Mouse (Mus musculus) T-cell, adult 2 months (primary cell): Measurements from ENCODE around the gene Acsl6.
"Not testable (repeated sequence)": the region's sequence is repeated elsewhere in the genome, so short reads cannot be mapped to it uniquely, and the experiment has no call there.

ENCODE experiments used
- DNase-seq: peaks from one replicate; pipeline ENCODE4 v3.0.0; 2022; ENCODE audit warnings: low spot score

Gene Acsl6

DNA sequence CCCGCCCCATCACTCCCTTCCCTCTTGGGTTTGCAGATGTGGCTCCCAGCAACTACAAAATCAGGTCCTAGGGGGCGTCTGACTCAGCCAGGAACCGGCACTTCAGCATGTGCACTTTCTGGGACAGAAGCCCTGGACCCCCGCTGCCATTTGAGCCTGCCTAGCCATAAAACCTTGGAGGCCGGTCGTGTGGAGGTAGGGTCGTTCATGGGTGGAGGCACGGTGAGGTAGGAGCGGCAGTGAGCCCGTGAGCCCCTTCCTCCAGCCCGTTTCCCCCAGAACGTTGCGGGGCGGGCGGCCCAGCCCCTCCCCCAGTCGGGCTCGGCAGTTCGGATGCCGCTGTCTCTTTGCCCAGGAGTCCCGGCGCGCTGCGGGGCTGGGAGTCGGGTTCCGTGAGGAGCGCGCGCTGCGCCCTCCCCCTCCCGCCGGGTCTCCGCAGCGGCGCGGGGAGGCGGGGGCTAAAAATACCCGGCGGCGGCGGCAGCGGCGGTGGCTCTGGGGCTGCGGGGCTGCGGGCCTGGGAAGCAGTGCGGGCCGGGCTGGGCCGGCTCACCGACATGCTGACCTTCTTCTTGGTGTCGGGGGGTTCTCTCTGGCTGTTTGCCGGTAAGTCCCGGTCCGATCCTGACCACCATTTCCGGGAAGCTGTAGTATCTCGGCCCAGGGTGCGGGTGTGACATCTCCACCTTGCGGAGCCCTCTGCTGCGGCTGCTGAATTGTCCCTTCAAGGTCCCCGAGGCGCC, at the start of gene Acsl6:
TSS of gene Acsl6 (plus strand) at position 71 of the 743 bp plus-strand sequence.
- peak; percentile 23 for DNase-seq

DNA sequence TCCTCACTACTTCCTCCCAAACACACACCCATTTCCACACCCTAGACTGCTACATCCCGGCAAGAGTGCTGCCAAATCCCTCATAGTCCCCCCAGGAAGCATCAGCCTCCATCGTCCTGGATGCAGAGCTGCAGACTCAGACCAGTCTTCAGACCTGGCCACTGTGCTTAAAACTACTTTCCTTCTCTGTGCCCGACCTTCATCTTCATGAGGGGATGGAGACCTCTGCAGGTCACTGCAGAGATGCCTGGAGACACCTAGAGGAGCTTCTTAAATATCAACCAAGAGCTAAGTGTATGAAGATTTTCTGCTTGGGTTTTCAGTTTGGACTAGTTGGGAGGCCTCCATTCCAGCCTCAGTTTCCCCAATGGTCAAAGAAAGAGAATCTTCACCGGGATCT, 49.5 kb upstream of the Acsl6 start:
- DNase-seq, result peak; percentile 47

DNA sequence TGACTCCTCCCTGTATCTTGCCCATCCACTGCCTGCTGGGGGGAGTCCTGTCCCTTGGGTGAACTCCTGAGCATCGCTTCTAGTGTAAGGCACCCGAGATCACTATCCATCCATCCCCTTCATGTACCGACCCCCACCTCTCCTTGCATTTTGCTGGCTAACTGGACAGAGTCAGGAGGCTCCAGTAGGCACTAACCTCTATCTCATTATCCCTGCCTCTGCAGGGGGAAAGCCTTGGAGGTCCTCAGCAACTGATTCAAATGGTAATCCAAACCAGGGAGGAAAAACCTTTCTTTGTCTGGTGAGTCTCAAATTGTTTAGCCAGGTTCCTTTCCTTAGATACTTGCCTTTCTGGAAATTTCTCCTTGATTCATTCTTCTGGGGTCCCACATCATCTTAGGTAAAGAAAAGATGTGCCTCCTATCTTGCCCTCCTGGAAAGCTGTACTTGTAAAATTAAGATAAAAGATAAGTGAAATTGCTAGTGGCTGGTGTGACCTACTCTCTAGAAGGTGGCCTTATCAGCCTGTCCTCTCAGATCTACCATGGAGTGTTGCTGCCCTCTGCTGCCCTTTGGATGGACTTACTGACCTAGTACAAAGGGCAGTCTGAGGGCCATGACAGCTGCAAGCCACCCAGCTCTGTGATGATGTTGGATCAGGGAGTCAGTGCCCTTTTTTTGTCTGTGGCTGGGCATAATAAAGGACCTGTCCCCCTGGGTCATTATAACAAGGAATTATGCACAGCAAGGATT, 46.8 kb upstream of the Acsl6 start:
- DNase-seq, result peak; percentile 71

DNA sequence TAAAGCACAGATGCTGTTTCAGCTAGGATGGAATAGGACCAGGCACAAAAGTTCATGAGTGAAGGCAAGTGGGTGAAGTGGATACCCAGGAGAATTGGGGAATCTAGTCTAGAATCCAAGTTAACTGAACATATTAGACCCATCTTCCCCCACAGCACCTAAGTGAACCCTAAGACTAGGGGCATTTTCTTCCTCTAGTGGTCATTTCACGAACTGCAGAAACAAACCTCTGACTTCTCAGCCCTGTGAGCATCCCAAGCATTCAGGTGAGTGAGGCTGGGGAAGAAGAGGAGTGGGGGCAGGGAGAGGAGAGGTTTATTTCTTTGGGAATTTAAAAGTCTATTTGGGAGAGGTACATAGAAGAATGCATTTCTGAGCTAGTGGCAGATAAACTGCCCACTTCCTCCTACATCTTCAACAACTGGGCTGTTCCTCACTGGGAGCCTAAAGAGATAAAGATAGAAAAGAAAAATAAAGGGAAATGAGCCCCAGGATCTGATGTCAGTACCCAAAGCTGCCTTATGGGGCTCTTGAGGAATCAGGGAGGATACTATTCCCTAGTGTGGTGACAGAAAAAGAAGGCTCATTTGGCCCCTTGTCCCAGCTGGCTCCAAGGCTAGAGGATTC, 40.1 kb upstream of the Acsl6 start:
- no peak for DNase-seq

DNA sequence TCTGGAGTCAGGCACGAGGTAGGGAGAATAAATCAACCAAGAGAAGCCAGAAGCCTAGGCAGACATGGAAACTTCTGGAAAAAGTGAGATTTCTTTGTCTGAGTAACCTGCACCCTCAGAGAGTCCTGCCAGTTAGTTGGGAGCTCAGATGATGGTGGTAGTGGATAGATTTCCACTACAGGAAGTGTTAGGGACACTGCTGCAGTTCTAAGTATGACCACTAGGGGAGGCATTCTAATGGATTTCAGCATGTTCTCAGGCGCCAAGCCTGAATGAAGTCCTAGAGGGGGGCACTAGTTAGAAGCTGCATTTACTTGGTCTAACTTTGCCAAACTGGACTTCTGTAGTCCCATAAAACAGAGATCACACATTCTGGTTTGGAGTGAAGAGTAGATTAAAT, 39.1 kb upstream of the Acsl6 start:
- DNase-seq, result peak; percentile 57

DNA sequence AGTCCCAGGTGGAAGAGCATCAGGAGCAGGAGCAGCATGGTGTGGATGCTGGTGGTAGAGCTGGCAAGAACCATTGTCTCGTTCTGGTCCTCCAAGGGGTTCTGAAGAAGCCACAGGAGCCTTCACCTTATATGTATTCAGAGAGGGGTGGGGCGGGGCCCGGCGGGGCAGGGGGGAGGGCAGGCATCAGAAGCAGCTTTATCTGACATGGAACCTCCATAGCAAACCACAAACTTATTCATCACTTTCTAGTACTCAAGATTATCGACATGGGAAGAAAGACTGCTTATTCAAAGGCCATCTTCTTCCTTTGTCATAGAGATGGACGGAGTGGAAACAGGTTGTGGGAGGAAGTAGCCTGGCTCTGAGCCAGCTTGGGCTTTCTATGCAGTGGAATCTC, 36.4 kb upstream of the Acsl6 start, which contains the start of gene Il3:
TSS of gene Il3 (minus strand) at position 101 of the 400 bp plus-strand sequence.
- no peak for DNase-seq

DNA sequence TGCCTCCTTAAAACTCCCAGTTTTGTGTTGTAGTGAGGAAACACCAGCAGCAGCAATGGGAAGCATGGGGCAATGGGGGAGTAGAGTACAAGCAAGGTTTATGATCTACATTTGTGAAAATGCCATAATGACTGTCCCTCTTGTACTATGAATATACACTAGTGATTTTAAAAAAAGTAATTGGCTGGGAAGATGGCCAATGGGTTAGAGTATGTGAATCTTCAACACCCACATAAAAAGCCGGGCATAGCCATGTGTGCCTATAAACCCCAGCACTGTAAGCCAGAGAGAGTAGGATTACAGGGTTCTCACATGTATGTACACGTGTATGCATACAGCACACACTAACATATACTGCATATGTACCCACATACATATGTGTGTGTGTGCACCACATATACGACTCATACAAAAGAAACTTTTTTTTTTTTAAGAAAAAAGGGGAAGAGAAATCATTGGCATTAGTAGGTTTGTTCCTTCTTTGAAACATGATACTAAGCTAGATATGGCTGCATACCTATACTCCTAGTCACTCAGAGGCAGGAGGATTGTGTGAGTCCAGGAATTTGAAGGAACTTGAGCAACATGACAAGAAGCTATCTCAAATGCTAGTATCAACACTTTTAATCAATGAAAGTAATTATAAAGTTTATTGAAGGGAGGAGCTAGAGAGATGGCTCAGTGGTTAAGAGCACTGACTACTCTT, 34.3 kb upstream of the Acsl6 start:
- DNase-seq, result no peak

DNA sequence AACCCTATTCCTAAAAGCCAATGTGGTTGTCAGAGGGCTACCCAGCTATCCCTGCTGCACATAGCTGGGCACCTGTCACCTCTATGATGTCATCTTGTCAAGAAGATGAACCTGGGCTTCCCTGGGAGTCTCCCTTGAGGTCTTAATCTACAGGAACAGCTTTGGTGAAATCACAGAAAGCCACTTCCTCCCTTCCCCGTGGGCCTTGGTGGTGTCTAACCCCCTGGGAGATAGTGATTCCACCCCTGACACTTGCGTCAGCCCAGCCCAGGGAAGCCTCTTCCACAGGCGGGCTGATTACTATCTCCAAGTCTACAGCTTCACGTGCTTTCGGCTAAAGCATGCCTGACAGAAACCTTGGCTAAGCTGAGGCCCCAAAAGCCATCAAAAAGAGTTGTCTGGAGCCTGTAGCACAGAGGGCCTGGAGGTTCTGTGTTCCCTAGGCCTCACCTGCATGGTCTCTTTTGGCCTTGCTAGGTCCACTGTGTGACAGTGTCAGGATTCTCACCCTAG, 32.1 kb upstream of the Acsl6 start:
- DNase-seq, result peak; percentile 7

DNA sequence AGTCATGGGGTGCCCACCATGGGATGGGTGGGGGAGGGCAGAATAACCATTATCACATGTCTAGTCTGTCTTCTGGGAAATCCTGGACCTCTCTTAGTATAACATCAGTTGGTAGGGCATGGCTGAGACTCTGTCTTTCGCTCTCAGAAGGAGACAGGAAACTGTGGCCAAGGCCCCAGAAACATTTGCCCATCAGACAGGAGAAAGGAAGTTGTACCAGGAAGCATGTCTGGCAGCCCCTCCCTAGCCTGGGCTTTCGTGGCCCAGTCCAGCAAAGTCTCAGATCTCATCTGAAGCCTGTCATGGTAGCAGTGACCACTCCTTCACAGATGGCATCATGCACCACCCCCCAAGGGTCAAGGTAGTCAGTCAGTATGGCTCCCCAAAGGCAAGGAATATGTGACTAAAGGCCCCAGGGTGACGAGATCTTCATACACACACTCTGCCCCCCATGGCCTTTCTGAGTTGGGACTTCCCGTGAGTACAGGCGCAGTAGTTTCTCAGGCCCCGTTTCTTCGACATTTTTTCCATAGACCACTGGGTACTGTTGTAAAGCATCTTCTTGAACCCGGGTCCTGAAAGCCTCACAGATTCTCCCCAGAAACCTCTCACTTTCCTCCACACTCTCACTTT, 15.7 kb upstream of the Acsl6 start:
- DNase-seq, result peak; percentile 31

DNA sequence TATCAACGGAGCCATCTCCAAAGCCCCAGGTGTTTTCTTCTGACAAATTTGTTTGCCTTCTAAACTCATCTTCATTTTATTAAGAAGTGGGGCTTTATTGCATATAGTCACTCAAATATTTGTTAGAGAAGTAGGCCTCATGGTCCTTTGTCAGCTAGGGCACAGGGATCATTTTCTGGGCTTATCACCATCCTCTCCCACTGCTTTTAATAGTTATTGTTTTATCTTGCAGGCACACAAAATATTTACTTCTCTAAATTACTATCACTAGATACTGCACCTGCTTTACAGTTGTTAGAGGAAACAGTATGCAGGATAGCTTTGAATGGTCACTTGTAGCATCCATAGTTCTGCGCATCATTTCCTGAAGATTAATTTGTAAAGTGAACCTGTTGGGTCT, 11.4 kb upstream of the Acsl6 start:
- DNase-seq, result no peak

DNA sequence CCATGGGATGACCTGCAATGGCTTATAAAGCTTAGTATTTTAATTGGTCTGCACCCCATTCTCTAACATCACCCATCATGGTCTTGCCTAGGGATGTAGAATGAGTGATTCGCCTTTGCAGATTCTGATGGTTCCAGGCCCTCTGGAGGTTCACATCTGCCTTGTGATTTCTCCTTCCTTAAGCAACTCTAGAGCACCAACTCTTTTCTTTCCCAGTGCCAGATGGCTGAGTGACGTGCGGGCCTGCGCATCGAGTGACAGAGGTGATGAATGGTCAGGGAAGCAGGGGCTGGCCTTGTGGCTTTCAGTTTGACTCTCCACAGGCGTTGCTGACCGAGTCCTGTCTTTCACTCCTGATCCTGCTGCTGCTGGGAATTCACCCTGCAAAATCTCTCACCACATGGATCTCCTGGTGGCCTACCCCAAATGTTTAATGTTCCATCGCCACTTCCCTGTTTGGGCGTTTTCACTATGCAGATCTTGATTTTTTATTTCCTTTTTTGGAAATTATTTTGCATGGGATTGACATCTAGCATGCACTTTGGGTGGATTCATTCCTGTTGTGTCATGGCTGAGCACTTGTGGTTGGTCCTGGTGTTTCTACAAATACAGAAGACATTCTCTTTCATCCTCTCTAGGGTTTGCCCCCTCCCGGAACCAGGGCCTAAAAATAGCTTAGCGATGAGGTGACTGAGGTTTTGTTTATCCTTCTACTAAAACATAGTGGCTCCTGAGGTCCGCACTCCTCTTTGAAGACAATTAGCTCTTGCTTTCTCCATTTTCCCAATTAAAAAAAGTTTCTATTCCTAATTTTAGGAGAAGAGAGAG, 9.4 kb upstream of the Acsl6 start:
- no peak for DNase-seq

DNA sequence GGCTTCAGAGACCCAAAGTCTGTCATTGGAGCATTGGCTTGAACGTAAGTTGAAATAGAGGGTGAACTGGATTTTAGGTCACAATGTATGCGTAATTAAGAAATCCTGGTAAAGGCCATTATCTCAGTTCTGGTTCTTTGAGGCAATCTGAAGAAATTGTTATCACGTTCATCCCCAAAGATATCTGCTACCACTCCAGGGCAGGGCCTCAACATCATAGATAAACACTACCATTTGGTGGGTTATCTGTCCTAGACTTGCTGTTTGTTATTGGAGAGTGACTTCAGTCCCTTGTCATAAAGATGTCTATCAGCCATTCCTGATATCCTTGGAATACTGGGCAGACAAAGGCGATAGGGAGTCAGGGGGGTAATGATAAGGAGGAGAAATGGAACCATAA, 7.6 kb upstream of the Acsl6 start:
- no peak for DNase-seq

DNA sequence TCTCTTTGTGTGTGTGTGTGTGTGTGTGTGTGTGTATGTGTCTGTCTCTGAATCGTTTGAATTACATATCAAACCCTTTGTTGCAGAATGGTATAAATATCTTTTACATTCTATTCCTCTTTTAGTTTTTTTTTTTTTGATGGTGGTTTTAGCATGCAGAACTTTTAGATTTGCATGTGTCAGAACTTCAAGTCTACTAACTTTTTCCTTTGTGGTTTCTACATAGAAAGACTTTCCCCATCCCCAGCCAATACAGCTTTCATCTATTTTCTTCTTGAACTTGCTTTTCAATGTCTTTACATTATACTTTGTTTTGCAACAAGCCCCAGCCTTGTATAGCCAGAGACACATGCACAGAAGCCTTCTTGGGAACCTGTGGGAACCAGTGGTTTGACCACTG, 6.9 kb upstream of the Acsl6 start:
- DNase-seq, result no peak

DNA sequence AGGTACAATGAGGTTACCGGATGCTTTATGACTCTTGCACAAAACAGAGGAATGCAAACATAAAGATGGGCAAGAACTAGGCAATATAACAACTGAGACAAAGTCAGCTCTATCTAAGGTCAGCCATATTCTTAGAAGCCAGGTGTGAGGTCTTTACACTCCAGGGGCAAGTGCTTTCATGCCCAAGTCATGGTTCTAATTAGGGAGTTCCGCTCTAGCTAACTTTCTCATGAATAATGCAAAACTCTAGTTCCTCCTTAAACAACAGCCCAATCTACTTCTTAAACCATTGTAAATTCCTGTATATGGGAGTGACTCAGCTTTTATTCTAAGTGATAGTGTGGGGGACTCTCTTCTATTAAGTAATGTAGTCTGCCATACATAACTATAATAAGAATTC, 6.1 kb upstream of the Acsl6 start:
- DNase-seq, result not testable (repeated sequence)

DNA sequence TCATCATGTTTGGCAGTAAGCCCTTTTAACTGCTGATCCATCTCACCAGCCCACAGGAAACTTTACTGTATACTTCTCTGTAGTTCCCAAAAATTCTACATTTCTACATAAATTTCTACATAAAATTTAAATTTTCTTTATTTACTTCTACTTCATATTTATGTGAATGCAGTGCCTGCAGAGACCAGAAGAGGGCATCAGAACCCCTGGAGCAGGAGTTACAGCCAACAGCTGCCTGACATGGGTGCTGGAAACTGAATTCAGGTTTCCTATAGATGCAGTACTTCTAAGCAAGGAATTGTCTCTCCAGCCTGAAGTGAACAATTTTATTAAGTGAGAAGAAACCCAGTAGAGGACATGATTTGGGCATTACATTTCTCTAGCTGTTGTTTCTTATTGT, 4.8 kb upstream of the Acsl6 start:
- no peak for DNase-seq

DNA sequence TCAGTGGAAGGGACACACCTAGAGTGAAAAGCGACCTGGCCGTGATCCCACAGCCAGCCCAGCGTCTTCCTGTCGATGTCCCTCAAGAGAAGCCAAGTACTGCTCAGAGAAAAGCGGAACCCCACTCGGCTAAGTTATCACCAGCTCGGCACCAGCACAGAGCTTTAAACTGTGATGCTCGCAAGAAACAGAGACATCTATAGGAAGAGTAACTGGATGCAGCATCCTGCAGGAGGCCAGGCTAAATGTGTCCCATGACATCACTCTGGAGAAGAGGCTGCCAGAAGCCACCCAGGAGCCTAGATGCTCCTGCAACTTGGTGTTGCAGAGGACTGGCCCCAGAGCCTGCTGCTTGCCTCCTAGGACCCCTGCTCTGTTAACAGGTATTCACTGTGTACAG, 1.6 kb upstream of the Acsl6 start:
- no peak for DNase-seq

DNA sequence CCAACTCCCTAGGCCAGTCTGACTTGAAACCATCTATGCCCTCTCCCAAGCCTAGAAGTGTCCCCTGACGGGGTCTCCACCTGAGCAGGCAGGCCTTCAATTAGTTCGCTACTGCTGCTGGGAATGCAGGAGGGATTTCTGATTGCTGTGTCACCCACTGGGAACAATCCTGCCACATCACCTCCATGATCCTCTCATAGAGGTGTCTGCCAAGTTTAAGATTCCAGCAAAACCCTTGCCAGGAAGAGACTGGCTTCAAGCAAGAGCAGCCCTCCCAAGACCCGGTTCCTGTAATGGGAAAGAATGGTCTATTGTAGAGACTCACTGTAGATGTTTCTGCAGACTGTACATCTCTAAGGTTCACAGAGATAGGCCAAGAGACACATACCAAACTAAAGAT, 992 bp upstream of the Acsl6 start:
- DNase-seq, result no peak

DNA sequence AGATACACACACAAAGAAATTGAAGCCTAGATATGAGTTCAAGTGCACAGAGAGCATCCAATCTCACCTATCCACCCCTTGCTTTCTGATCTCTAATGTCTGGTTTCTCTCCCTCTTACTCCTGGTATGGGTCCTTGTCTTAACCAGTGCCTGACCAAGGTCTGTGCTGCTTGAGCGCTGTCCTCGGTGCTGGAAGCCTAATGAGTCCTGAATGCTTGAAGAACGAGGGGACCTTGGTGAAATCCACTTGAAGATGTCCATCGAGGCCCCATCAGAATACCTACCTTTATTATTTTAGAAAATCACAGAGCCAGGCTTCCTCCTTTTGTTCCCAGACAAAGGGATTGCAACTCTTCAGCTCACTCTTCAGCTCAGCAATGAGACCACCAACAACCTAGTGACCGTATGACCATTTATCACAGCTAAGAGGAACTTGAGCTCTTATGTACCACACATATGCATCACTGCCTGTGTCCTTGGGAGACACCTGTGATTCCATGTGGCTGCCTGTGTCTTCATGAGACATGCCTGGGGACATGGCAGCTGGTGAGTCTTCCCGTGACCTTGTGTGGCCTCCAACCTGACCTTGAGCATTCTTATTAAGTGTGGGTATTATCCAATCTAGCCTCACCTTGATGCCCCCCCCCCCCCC, 396 bp upstream of the Acsl6 start:
- DNase-seq, result no peak

DNA sequence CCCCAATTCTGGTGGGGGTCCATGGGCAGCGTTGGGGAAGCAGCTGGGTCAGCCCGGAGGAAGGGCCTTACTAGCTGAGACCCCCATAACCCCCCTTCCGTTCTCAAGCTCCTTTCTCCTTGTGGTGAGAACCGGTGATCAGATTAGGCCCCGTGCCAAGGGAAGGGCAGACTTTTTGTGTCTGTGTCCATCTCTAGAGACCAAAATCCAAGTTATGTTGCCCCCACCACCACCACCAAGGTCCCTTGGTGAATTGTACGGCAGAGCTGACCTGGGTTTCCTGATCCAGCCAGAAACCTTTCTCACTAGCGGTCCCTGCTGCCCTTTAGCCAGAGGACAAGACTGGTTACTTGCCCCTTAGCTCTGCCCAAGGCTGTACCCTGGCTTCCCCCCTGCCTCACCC, 874 bp downstream of the Acsl6 start:
- no peak for DNase-seq

DNA sequence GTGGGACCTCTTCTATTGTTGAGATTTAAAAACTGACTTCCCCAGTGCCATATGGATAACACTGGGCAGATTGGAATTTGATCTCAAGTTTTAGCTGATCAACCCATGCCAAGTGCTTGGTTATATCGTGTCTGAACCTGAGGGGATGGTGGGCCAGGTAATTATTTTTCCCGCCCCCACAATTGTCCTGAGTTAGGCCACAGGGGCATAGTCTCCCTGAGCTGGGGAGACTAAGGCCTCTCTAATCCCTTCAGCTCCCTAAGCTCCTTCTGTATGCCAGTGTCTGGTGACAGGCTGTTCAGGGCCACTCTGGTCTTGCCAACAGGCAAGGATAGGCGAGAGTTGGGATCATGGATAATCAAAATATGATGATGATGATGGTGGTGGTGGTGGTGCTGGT, 1.7 kb downstream of the Acsl6 start:
- no peak for DNase-seq
